Mouse (Mus musculus) hindbrain, embryonic 14.5 days (tissue): ENCODE results near the gene Ear10. TPM values are rescaled to one million over a fixed set of nuclear protein-coding genes. Genes with fewer than 3 reads are reported as not detected.

Experiments
- polyA plus RNA-seq: library from polyadenylated mRNA; unstranded; fragments of >200 nt; fragmentation: Nextera tagmentation; extraction: Ambion mirVana; gene quantifications from 2 replicates; pipeline ENCODE4 v1.2.1, GENCODE M21; 2014

Gene Ear10
- polyA plus RNA-seq, 1 experiment from 2014 or later: not detected

Other genes starting within 250 kb of the Ear10 start
- not detected in 2 replicates for gene Gm8165, start 246.4 kb downstream of the Ear10 start, polyA plus RNA-seq
- gene Gm7324, start 225.7 kb downstream of the Ear10 start, polyA plus RNA-seq: 0.72 and 1.1 TPM in 2 replicates
- not detected in 2 replicates for gene Gm16506, start 196.1 kb downstream of the Ear10 start, polyA plus RNA-seq
- gene Gm6526, start 175.7 kb downstream of the Ear10 start, polyA plus RNA-seq: not detected in 2 replicates
- not detected in 2 replicates for gene Gm8180, start 138.8 kb downstream of the Ear10 start, polyA plus RNA-seq
- not detected in 2 replicates for gene Ear1, start 48.0 kb downstream of the Ear10 start, polyA plus RNA-seq
- 6.7 and 8.6 TPM in 2 replicates for gene Gm8113, start 1.8 kb upstream of the Ear10 start, polyA plus RNA-seq
- not detected in 2 replicates for gene Ang5, start 33.5 kb upstream of the Ear10 start, polyA plus RNA-seq
- not detected in 2 replicates for gene Ang6, start 78.7 kb upstream of the Ear10 start, polyA plus RNA-seq
- gene Ear2, start 179.1 kb upstream of the Ear10 start, polyA plus RNA-seq: not detected in 2 replicates
- gene Gm3327, start 200.3 kb upstream of the Ear10 start, polyA plus RNA-seq: not detected in 2 replicates